Mouse (Mus musculus) MEL (cell line): Measurements from ENCODE around the gene Cfap299.

Source experiments
- CHD2 ChIP-seq: IDR thresholded peaks from 2 replicates; pipeline ENCODE4 v1.6.1; 2011; ENCODE audit warnings: low read length, improper control_type of control experiment
- CTCF ChIP-seq, 3 experiments: IDR thresholded peaks in 2 of 3; conservative IDR thresholded peaks in 1 of 3; 2 replicates each; pipeline ENCODE4 v1.5.1; 2011 to 2012; ENCODE audit warnings: low read length in 3 of 3, low read depth in 2 of 3, mild to moderate bottlenecking in 2 of 3, improper control_type of control experiment in 1 of 3, inconsistent platforms in 1 of 3, mixed read lengths in 1 of 3, moderate library complexity in 1 of 3; ENCODE audit not compliant: control insufficient read depth in 1 of 3, insufficient read depth in 1 of 3, poor library complexity in 1 of 3, severe bottlenecking in 1 of 3
- E2F4 ChIP-seq: IDR thresholded peaks from 2 replicates; pipeline ENCODE4 v1.6.1; 2011; ENCODE audit warnings: low read depth, low read length, improper control_type of control experiment, borderline replicate concordance
- ELF1 ChIP-seq: IDR thresholded peaks from 2 replicates; pipeline ENCODE4 v1.6.1; 2014; ENCODE audit warnings: low read depth, mild to moderate bottlenecking, inconsistent platforms, low read length, improper control_type of control experiment, moderate library complexity
- EP300 ChIP-seq, 2 experiments: IDR thresholded peaks; 2 replicates each; pipeline ENCODE4 v1.6.1; 2011; ENCODE audit warnings: improper control_type of control experiment in 2 of 2, low read length in 2 of 2, low read depth in 1 of 2, mild to moderate bottlenecking in 1 of 2
- GATA1 ChIP-seq: IDR thresholded peaks from 2 replicates; pipeline ENCODE4 v1.6.1; 2011; ENCODE audit warnings: low read depth, low read length, improper control_type of control experiment
- MAX ChIP-seq: IDR thresholded peaks from 2 replicates; pipeline ENCODE4 v1.6.1; 2011; ENCODE audit warnings: low read length, improper control_type of control experiment
- POLR2A ChIP-seq, 2 experiments: IDR thresholded peaks; 2 replicates each; pipeline ENCODE4 v1.6.1; 2011 to 2012; ENCODE audit warnings: low read length in 2 of 2, mild to moderate bottlenecking in 2 of 2, control low read depth in 1 of 2, improper control_type of control experiment in 1 of 2, low read depth in 1 of 2, moderate library complexity in 1 of 2; ENCODE audit not compliant: control insufficient read depth in 1 of 2, insufficient read depth in 1 of 2, poor library complexity in 1 of 2
- RAD21 ChIP-seq: IDR thresholded peaks from 2 replicates; pipeline ENCODE4 v1.6.1; 2011; ENCODE audit warnings: mild to moderate bottlenecking, low read depth, low read length, improper control_type of control experiment
- SMC3 ChIP-seq: IDR thresholded peaks from 2 replicates; pipeline ENCODE4 v1.6.1; 2011; ENCODE audit warnings: low read depth, low read length, improper control_type of control experiment
- UBTF ChIP-seq: IDR thresholded peaks from 2 replicates; pipeline ENCODE4 v1.6.1; 2012; ENCODE audit warnings: low read depth, mild to moderate bottlenecking, inconsistent platforms, low read length, improper control_type of control experiment, moderate library complexity, borderline replicate concordance; ENCODE audit not compliant: insufficient read depth
- ZMIZ1 ChIP-seq: IDR thresholded peaks from 2 replicates; pipeline ENCODE4 v1.6.1; 2012; ENCODE audit warnings: low read depth, mild to moderate bottlenecking, inconsistent platforms, low read length, improper control_type of control experiment, moderate library complexity

DNA sequence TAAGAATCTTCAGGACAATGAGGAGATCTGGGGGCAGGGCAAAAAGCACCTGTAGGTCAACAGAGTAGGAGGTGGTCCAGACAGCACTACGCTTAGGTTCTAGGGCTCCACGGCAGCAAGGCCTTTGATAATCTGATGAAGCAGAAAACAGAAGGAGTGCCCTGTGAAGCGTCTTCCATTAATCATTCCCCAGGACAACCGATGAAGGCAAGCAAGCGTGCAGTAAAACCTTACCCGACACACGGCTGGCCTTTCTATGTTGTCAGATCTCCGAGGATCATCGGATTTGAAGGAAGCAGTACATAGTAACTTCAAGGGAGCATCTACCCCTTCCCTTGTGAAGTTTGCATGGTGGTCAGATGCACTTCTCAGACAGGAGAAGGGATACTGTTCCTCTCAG is 478.8 kb downstream of the Cfap299 start:
- TF ChIP-seq RAD21 = no peak
- TF ChIP-seq E2F4 = no peak
- no peak for TF ChIP-seq POLR2A (IDR thresholded peaks at IDR 0.05; ENCODE audit: control insufficient read depth in 1 of 2, insufficient read depth in 1 of 2, low read depth in 1 of 2, low read length in 2 of 2, poor library complexity in 1 of 2)
- no peak for TF ChIP-seq ELF1
- no peak for TF ChIP-seq GATA1
- TF ChIP-seq CTCF (IDR thresholded peaks at IDR 0.05 in 2 of 3, conservative IDR thresholded peaks at IDR 0.05 in 1 of 3; ENCODE audit: control insufficient read depth in 1 of 3, insufficient read depth in 1 of 3, low read depth in 2 of 3, low read length in 3 of 3, poor library complexity in 1 of 3, severe bottlenecking in 1 of 3) = no peak
- TF ChIP-seq UBTF = no peak
- TF ChIP-seq SMC3 = no peak
- TF ChIP-seq ZMIZ1 = no peak
- no peak for TF ChIP-seq MAX
- TF ChIP-seq CHD2 = no peak
- TF ChIP-seq EP300 (IDR thresholded peaks at IDR 0.05; ENCODE audit: low read depth in 1 of 2, low read length in 2 of 2) = no peak
